Mouse (Mus musculus): ENCODE measurements at regions not wholly inside any gene's neighbourhood (a gene's known extent, or its start where the extent isn't known, plus 50 kb on each side); places are given as distances from the start of the nearest gene placed in this dataset.

DNA sequence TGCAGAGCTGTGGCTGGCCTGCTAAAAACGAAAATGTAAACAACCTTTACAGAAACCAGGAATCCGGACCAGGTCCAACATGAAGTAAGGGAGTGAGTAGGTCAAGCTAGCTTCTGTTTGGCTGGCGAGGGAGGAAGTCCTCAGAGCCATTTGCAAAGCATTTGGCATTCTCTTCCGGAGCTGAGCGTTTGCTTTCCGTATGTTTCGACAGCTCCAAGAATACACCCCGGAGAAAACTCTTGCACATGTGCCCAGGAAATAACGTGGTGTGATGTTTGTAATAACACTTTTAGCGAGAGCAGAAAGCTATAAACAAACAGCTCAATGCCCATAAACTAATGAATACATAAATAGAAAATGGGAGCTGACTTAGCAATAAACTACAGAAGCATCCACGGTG lies 131.6 kb upstream of the Ubl3 start:
- TF ChIP-seq CTCF (IDR thresholded peaks at IDR 0.05; ENCODE audit: borderline replicate concordance, control insufficient read depth, extremely low read depth, insufficient read depth, low read length, poor library complexity) (no peak), POLR2A (IDR thresholded peaks at IDR 0.05; ENCODE audit: control insufficient read depth, extremely low read depth, insufficient read depth, low read length, poor library complexity) (no peak)

Data from thymus, adult 2 months (tissue).